Mouse (Mus musculus): ENCODE data around the gene Rab6b.
A peak's percentile ranks its signal among the peaks of the same experiment; 100 is the strongest.

The Rab6b gene

GRCm38 (mm10) chr9:103180807-103181565 is 69.4 kb downstream of the Rab6b start:
- no peaks in the 10 kb centered on the region for H3K36me3 ChIP-seq (ENCODE audit: insufficient read depth, low read length)

DNA sequence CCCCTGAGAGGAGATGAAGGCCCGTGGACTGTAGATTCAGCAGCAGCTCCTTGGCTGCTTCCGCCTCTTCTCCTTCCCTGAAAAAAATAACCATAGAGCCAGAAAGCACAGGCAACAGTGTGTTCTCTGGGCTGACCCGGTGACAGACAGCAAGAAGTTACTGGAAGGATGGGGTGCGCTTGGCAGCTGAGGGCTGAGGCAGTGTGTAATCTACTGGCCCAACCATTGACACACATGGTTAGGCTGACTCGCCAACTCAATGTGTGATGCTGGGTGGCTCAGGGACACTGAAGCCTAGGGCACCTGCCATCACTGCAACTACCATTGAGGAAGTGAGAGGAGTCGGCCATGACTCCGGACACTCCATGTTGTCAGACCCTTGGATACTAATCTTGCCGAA is 70.3 kb downstream of the Rab6b start:
- TF ChIP-seq CTCF (conservative IDR thresholded peaks at IDR 0.05; ENCODE audit: low read length) (no peak), NANOG (IDR thresholded peaks at IDR 0.05; ENCODE audit: borderline replicate concordance, low read length) (no peak), POU5F1 (IDR thresholded peaks at IDR 0.05; ENCODE audit: borderline replicate concordance, low read length) (no peak)
- peaks cover 55% of the 10 kb centered on the region for H3K4me1 ChIP-seq (replicated peaks; ENCODE audit: low read depth, low read length)

More at GRCm38 (mm10) chr9:103180807-103181565, 69.4 kb downstream of the Rab6b start:
- Histone ChIP-seq H3K27me3 (ENCODE audit: insufficient read depth, low read length) (peaks cover 36% of the 10 kb centered on the region), H3K9me3 (ENCODE audit: low read length) (no peaks in the 10 kb centered on the region), H3K4me3 (replicated peaks; ENCODE audit: low read length) (peak overlapping the region; percentile 67), H3K4me1 (replicated peaks; ENCODE audit: low read depth, low read length) (peaks cover 53% of the 10 kb centered on the region)
- TF ChIP-seq NANOG (IDR thresholded peaks at IDR 0.05; ENCODE audit: borderline replicate concordance, low read length) (no peak), POU5F1 (IDR thresholded peaks at IDR 0.05; ENCODE audit: borderline replicate concordance, low read length) (no peak), CTCF (conservative IDR thresholded peaks at IDR 0.05; ENCODE audit: low read length) (no peak)

GRCm38 (mm10) chr9:103184855-103185254 is 73.3 kb downstream of the Rab6b start:
- TF ChIP-seq NANOG (IDR thresholded peaks at IDR 0.05; ENCODE audit: borderline replicate concordance, low read length), result peak; percentile 91
- no peak for TF ChIP-seq CTCF (conservative IDR thresholded peaks at IDR 0.05; ENCODE audit: low read length)
- peaks cover 24% of the 10 kb centered on the region for H3K36me3 ChIP-seq (ENCODE audit: insufficient read depth, low read length)
- no peaks in the 10 kb centered on the region for H3K9me3 ChIP-seq (ENCODE audit: low read length)
- no peak overlapping the region for H3K4me3 ChIP-seq (replicated peaks; ENCODE audit: low read length)
- peaks cover 65% of the 10 kb centered on the region for H3K4me1 ChIP-seq (replicated peaks; ENCODE audit: low read depth, low read length)
- H3K27me3 ChIP-seq (ENCODE audit: insufficient read depth, low read length), result peaks cover 19% of the 10 kb centered on the region

More for the DNA sequence above, 70.3 kb downstream of the Rab6b start:
- H3K4me3 ChIP-seq (replicated peaks; ENCODE audit: low read length), result no peak overlapping the region; the same call in 1 of the 2 replicates
- peaks cover 36% of the 10 kb centered on the region for H3K27me3 ChIP-seq (ENCODE audit: insufficient read depth, low read length)
- H3K9me3 ChIP-seq (ENCODE audit: low read length), result no peaks in the 10 kb centered on the region
- H3K36me3 ChIP-seq (ENCODE audit: insufficient read depth, low read length), result no peaks in the 10 kb centered on the region

GRCm38 (mm10) chr9:103185946-103186345 is 74.4 kb downstream of the Rab6b start:
- TF ChIP-seq POU5F1 (IDR thresholded peaks at IDR 0.05; ENCODE audit: borderline replicate concordance, low read length), result no peak
- no peak for TF ChIP-seq CTCF (conservative IDR thresholded peaks at IDR 0.05; ENCODE audit: low read length)
- TF ChIP-seq NANOG (IDR thresholded peaks at IDR 0.05; ENCODE audit: borderline replicate concordance, low read length), result no peak
- Histone ChIP-seq H3K4me3 (replicated peaks; ENCODE audit: low read length) (no peak overlapping the region), H3K36me3 (ENCODE audit: insufficient read depth, low read length) (peaks cover 35% of the 10 kb centered on the region)

DNA sequence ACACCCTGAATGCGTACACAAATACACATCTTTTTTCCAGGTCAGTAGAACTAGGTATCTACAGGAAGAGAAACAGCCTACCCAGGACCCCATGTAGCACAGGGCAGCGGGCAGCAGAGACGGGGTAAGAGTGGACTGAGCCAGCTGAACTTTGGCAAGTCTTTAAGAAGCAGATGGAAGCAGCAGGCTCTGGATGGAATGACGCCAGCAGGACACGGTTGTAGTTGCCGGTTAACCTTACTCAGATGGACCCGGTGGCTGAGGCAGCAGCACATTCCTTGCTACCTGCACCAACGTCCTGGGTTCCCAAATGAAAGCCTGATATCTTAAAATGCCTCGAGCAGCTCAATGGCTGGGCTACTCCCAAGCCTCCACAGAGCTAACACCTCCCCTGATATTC is 75.2 kb downstream of the Rab6b start:
- H3K4me1 ChIP-seq (replicated peaks; ENCODE audit: low read depth, low read length), result peaks cover 50% of the 10 kb centered on the region
- TF ChIP-seq CTCF (conservative IDR thresholded peaks at IDR 0.05; ENCODE audit: low read length) (no peak), POU5F1 (IDR thresholded peaks at IDR 0.05; ENCODE audit: borderline replicate concordance, low read length) (no peak), NANOG (IDR thresholded peaks at IDR 0.05; ENCODE audit: borderline replicate concordance, low read length) (no peak)
- peaks cover 43% of the 10 kb centered on the region for H3K36me3 ChIP-seq (ENCODE audit: insufficient read depth, low read length)
- H3K27me3 ChIP-seq (ENCODE audit: insufficient read depth, low read length), result peaks cover 16% of the 10 kb centered on the region
- no peaks in the 10 kb centered on the region for H3K9me3 ChIP-seq (ENCODE audit: low read length)
- no peak overlapping the region for H3K4me3 ChIP-seq (replicated peaks; ENCODE audit: low read length)

More at GRCm38 (mm10) chr9:103185946-103186345, 74.4 kb downstream of the Rab6b start:
- no peaks in the 10 kb centered on the region for H3K9me3 ChIP-seq (ENCODE audit: low read length)
- peaks cover 18% of the 10 kb centered on the region for H3K27me3 ChIP-seq (ENCODE audit: insufficient read depth, low read length)
- H3K4me1 ChIP-seq (replicated peaks; ENCODE audit: low read depth, low read length), result peaks cover 54% of the 10 kb centered on the region

DNA sequence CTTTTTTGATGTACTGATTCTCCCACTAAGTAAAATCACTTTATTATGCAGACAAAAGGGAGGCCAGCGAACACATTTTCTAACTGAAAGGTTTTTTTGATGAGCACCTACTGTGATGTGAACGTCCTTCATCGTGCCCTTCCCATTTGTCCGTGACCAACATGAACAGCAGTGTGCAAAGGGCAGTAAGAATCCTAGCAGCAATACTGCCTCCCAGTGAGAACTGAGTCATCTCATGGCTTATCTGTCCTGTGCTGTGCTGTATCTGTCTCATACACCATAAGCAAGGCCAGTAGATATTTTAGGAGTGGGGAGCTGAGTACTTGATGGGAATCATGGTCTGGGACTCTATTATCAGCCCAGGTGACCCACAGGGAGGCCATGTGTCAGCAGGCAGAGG is 76.8 kb downstream of the Rab6b start:
- no peaks in the 10 kb centered on the region for H3K9me3 ChIP-seq (ENCODE audit: low read length)

DNA sequence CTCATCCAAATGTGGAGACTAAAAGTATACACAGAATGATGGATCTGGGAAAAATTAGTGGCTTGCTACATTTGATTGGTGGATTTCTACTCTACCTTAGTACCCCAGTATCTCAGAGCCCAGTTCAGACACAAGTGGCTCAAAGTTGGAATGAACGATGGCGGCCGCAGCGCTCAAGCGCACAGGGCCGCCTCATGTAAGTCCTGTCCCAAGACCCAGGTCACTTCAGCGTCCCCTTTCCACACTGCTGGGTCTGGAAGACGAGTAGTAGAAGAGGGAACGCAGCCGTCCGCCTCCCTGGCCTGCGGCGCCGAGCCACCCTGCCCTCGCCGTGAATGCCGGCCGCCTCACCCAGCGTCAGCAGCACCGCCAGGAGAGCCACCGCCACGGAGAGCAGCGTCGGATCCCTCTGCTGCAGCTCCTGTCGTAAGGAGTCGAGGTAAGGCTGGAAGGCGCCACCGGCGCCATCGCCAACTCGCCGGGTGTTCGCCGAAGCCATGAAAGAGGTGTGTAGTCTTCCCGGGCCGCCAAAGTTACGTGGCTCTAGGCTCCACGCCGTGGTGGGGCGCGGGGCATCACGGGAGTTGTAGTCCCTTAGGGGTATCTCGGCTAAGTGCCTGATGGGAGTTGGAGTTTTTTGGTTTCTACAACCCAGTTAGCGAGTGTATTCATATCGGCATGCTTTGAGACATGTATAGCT is 90.1 kb downstream of the Rab6b start, which contains the start of gene Srprb:
Gene Srprb (minus strand): TSS at position 577 of the 700 bp plus-strand sequence.
- Histone ChIP-seq H3K4me3 (replicated peaks; ENCODE audit: low read length) (peak within 1 kb of the TSS; percentile 91), H3K27me3 (ENCODE audit: insufficient read depth, low read length) (no peaks in the 10 kb centered on the region), H3K9me3 (ENCODE audit: low read length) (peaks cover 6% of the 10 kb centered on the region), H3K4me1 (replicated peaks; ENCODE audit: low read depth, low read length) (peaks cover 15% of the 10 kb centered on the region), H3K36me3 (ENCODE audit: insufficient read depth, low read length) (peaks cover 35% of the 10 kb centered on the region)
- TF ChIP-seq NANOG (IDR thresholded peaks at IDR 0.05; ENCODE audit: borderline replicate concordance, low read length) (no peak), POU5F1 (IDR thresholded peaks at IDR 0.05; ENCODE audit: borderline replicate concordance, low read length) (no peak), CTCF (conservative IDR thresholded peaks at IDR 0.05; ENCODE audit: low read length) (no peak)

More for the DNA sequence above, 76.8 kb downstream of the Rab6b start:
- peaks cover 5% of the 10 kb centered on the region; the same call in 1 of the 2 replicates for H3K27me3 ChIP-seq (ENCODE audit: insufficient read depth, low read length)
- H3K4me1 ChIP-seq (replicated peaks; ENCODE audit: low read depth, low read length), result peaks cover 39% of the 10 kb centered on the region
- TF ChIP-seq CTCF (conservative IDR thresholded peaks at IDR 0.05; ENCODE audit: low read length) (no peak), NANOG (IDR thresholded peaks at IDR 0.05; ENCODE audit: borderline replicate concordance, low read length) (no peak), POU5F1 (IDR thresholded peaks at IDR 0.05; ENCODE audit: borderline replicate concordance, low read length) (no peak)
- no peak overlapping the region for H3K4me3 ChIP-seq (replicated peaks; ENCODE audit: low read length)
- H3K36me3 ChIP-seq (ENCODE audit: insufficient read depth, low read length), result peaks cover 60% of the 10 kb centered on the region

- 0 out of 2 replicates have a peak, but pooled peaks cover 11% of the 10 kb centered on the region for H3K27me3 ChIP-seq (ENCODE audit: insufficient read depth, low read length)
- no peak overlapping the region for H3K4me3 ChIP-seq (replicated peaks; ENCODE audit: low read length)
- peaks cover 6% of the 10 kb centered on the region for H3K9me3 ChIP-seq (ENCODE audit: low read length)
- H3K4me1 ChIP-seq (replicated peaks; ENCODE audit: low read depth, low read length), result peaks cover 24% of the 10 kb centered on the region
- H3K36me3 ChIP-seq (ENCODE audit: insufficient read depth, low read length), result no peaks in the 10 kb centered on the region
- TF ChIP-seq NANOG (IDR thresholded peaks at IDR 0.05; ENCODE audit: borderline replicate concordance, low read length) (no peak), POU5F1 (IDR thresholded peaks at IDR 0.05; ENCODE audit: borderline replicate concordance, low read length) (no peak), CTCF (conservative IDR thresholded peaks at IDR 0.05; ENCODE audit: low read length) (no peak)
Observed at GRCm38 (mm10) chr9:103205786-103206185, 94.2 kb downstream of the Rab6b start.
